Mouse (Mus musculus) left cerebral cortex, adult 18-20 months (tissue): ENCODE data around the gene Srrm2. TPM values are rescaled to one million over a fixed set of nuclear protein-coding genes. Genes with fewer than 3 reads are reported as not detected.

Experiments used
- DNase-seq, 2 experiments: peaks; one replicate each; pipeline ENCODE4 v3.0.0; 2021 to 2022; ENCODE audit warnings: low spot score in 2 of 2, mixed read lengths in 1 of 2
- long read RNA-seq, 2 experiments: library from polyadenylated mRNA; stranded (forward); transcript quantifications; one replicate each; pipeline ENCODE4 v2.0.0; 2021
- total RNA-seq, 2 experiments: library from RNA; stranded (reverse); gene quantifications; 2 replicates each; pipeline ENCODE4 v1.2.3; 2021

Gene Srrm2
- 100 to 1,000 TPM; 548 to 585 TPM for total RNA-seq
- long read RNA-seq, experiment 1, full-length matches to known transcripts: 10 of 30 reads
- long read RNA-seq, experiment 1, partial matches to known transcripts: 5 of 30 reads
- long read RNA-seq, experiment 1, other reads (novel, unspliced or antisense): 15 of 30 reads
- long read RNA-seq, experiment 2, partial matches to known transcripts: 2 of 21 reads
- long read RNA-seq, experiment 2, other reads (novel, unspliced or antisense): 15 of 21 reads

DNA sequence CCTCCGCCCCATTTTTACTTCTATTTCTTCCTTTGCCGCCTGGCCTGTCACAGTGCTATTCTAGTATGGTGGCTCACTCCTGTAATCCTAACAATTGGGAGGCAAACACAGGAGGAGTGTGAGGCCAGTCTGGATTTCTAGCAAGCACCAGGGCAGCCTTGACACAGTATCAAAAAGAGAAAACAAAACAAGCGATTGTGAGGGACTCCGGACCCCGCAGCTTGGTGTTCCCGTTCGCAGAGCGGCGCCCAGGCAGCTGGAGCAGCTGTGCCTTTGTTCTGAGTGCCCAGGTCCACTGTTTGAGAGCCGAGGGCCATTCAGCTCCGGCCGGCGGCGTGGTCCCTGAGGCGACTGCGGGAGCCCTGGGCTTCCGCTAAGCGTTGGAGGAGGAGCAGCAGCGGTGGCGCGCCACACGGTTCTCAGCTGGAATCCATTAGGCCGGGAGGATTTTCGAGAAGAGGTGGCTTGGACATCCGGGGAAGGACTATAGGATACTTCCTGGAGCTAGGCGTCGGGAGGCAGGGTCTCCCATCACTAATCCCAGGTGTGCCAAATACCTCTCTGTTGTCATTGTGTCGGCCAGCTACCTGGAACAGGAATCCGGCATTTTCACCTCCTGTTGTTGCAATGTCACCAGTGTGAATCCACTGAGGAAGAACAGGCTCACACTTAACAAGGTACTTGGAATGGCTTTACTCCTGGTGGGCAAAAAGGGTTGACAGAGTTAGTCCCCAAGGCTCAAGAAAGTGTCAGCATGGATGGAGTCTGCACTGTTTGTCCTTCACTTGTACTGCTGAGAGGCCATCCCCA, at the start of gene Srrm2:
TSS of gene Srrm2 (plus strand) at position 264 of the 810 bp plus-strand sequence.
- DNase-seq: peak; percentile 53 to 59

DNA sequence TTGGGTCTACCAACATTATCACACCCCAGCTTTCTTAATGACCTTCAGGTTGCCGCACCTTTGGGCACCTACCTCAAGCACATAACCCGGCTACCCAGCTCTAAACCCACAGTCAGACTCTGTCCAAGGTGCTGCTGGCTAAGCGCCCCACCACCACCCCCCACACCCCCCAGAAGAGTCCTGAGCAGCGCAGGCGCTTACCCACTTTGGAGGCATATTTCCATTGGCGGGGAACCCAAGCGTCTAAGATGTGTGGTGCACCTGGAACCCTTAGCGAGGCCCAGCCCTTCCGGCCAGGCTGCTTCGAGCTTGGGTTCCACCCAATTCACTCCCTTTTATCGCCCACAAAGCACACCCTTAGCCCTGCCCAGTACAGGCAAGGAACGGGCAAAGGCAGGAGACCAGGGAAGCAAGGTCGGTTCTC, 49.7 kb upstream of the Srrm2 start, which contains the start of gene Paqr4:
TSS of gene Paqr4 (minus strand) at position 270 of the 424 bp plus-strand sequence.
- no peak for DNase-seq

DNA sequence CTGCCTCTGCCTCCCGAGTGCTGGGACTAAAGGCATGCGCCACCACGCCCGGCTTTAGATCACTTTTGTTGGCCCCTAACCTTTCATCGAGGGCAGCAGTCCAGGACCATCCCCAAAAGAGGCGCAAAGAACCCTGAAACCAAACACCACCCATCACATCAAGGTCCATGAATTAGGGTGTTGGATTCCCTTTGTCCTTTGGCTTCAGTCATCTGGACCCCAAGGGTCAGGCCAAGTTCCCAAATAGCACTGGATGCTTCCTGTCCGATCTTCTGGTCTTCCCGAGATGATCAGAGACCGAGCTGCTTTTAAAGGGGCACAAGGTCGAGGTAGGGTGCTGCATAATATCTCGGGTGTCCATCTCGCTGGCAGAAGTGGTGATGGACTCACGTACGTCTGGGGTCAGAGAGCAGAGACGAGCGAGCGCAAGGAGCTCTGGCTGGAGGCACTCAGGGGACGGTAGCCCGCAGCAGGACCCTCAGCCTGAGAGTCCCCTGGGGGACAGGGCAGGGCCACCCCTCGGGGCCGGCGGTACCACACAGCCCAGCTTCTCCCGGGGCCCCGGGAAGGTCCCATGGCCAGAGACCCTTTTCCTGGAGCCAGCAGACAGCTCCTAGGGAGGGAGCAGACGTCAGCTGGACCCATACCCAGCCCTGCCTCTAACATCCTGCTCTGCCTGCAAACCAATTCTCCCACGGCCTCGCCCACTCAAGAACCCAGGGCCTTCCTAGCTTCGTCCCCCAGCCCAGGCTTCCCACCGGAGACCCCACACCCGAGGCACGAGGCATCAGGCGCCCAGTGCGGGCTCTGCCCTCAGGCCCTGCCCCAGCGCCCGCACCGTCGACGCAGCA, 48.7 kb upstream of the Srrm2 start:
- no peak for DNase-seq

DNA sequence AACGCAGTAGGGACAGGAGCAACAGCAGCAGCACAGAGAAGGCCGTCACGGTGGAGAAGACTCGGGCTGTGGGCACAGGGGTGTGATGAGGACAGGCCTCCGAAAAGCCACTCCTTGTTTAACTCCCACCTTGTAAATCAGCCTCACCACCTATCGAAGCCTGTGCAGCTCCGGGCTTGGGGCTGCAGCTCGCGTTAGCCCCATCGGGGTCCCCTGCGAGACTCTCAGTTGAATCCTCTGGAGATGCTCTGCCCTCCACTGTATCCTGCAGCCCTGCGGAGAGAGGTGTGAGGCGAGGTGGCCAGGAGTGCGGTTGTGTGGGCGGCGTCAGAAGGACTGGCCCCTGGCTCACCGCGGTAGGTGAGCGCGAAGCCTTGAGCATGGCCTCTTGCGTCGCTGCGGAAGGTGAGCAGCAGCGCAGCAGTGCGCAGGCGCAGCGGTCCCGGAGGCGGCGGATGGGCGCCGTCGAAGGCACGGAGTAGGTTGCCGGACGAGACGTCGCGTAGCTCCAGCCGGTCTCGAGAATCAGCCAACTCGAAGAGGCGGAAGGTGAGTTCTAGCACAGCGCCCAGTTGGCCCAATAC, 48.0 kb upstream of the Srrm2 start:
- DNase-seq: no peak

DNA sequence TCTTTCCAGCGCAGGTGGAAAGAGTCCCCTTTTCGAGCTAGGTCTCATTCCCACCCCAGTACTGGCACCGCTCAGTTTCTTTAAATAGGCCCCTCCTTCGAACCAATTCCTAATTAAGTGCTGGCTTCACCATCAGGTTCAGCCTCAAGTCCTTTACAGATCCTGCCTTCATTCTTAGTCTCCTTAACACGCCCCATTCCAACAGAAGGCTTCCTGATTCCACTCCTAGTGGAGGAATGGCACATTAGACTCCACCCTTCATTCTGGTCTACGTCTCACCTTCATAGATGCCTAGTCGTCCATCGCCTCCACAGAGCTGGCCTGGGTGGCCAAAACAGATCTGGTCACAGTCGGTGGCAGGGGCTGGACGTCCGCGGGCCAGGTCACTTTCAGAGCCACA, 47.4 kb upstream of the Srrm2 start:
- DNase-seq: no peak

DNA sequence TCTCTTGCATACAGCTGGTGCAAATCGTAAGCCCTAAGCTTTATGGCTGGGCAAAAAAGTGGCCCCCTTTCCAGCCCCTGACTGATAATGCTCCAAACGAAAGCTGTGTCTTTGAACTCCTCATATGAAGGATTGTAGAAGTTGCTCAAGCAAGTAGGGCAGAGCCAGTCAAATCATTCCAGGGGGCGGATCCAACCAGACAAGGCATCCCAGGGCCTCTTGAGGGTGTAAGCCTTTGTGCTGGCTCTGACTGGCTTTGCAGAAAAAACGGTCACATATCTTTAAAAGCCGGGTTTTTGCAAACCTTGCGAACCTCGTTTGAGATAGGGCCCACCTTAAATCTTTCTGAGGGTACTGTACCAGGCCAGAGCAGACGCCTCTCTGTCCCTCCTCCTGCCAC, 46.3 kb upstream of the Srrm2 start:
- no peak for DNase-seq

DNA sequence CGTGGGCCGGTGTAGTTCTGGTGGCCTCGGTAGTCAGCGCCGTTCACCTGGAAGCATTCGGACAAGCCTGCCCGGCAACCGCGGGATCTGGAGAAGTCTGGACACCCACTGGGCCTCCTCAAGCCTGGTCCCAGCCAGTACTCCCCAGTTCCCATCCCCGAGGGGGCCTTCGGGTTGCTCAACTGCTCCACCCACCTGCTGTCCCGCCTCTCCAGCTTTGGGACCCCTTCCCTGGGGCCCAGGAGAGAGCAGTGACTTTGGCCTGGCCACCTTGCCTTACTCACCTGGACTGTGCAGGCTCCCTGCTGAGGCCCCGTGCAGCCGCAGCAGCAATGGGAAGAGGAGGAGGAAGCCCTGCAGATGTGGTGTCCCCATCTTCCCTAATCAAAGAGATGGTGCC, 45.7 kb upstream of the Srrm2 start:
- DNase-seq: no peak

DNA sequence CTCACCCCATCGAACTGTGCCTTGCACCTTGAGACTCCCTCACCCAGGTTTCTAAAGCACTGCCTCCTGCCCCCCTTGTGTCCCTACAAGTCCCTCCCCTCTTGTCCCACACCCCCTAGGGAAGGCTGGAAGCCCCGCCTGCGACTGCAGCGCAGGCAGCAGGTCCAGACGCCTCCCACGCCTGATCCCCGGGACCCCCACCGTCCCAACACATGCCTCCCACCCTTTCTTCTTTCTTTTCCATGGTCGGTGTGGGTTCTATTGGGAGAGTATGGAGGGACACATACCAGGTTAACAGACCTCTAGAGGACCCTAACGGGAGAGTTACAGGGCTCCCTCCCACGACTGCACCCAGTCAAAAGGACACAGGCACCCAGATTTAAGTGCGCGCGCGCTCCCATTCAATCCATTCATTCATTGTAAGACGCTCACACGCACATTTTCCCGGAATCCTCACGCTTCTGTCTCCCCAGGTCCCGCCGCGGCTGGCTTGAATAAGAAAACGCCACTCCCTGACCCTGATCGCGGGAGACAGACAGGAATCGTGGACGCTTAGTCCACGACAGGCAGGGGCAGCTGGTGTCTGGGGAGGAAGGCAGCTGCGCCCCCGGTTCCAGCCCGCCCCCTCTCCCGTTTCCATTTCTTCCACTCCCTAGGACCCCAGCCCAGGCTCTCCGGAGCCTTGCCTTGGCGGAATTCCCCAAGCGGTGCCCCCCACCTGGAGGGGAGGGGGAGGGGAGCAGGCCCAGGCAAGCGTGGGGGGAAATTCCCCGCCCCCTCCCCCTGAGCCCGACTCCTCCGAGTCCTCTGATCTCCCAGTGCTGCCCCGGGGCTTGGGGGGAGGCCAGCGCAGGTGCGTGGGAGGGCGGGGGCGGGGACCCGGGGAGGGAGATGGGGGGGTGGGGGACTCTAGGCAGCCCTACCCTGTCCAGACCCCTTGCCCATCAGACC, 44.8 kb upstream of the Srrm2 start, which contains the start of gene Kremen2:
TSS of gene Kremen2 (minus strand) at position 533 of the 951 bp plus-strand sequence.
- DNase-seq: no peak

DNA sequence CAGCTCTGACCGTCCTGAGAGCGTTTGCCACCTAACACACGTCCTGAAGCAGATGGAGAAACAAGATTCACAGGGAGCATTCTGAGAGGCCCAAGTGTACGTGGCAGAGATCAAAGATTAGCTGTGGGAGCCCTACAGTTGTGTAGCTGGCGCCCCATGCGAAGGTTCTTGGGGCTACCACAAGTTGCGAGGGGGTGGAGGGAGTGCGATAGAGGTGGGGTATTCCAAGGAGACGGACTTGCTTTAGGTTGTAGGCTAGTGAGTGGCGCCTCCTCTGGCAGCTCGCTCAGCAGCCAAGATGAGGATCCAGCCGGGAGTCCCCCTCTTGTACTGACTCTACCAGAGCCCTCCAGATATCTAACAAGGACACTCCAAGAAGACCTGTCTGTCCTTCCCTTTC, 44.0 kb upstream of the Srrm2 start:
- no peak for DNase-seq

DNA sequence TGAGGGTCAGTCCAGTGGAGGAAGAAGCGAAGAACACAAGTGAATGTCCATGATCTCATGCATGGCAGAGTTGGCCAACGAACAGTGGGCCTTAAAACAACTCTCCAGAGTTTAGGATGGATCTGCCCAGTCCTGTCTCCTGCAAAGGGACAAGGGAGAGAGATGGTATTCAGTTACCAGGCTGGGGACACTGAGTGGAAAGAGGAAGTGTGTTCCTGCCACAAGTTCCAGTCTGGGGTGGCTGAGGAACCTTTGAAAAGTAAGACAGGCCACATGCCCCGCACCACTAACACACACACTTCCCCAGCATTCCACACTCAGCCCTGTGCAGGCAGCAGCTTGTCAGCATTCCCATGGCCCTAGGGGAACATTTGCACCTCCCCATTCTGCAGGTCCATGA, 43.6 kb upstream of the Srrm2 start:
- no peak for DNase-seq

DNA sequence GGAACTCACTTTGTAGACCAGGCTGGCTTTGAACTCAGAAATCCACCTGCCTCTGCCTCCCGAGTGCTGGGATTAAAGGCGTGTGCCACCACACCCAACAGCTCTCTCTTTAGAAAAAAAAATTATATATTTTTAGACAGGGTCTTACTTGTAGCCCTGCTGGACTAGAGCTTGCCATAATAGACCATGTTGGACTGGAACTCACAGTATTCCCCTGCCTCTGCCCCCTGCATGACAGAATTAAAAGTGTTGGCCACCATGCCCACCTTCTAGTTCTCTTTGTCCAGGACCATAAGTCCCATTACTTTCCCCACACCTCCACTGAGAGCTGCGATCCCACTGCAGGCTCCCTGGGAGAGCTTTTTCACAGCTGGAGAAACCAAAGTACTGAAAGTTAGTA, 42.9 kb upstream of the Srrm2 start:
- no peak for DNase-seq

DNA sequence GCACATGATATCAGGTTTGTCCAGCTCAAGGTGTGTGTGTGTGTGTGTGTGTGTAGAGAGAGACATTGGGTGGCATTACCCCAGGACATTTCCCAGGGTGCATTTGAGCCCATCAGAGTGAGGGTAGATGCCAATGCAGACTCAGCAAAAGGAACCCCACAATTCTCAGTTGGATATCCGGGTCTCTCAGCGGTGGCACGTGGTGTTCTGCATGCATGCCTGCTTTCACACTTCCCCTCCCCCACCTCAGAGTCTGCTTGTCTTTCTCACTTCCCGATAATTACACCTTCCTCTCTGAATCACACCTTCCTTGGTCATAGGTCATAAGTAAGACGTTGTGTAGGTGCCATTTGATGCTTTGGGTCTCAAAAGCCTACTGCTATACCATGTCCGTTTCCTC, 42.3 kb upstream of the Srrm2 start:
- DNase-seq: no peak

DNA sequence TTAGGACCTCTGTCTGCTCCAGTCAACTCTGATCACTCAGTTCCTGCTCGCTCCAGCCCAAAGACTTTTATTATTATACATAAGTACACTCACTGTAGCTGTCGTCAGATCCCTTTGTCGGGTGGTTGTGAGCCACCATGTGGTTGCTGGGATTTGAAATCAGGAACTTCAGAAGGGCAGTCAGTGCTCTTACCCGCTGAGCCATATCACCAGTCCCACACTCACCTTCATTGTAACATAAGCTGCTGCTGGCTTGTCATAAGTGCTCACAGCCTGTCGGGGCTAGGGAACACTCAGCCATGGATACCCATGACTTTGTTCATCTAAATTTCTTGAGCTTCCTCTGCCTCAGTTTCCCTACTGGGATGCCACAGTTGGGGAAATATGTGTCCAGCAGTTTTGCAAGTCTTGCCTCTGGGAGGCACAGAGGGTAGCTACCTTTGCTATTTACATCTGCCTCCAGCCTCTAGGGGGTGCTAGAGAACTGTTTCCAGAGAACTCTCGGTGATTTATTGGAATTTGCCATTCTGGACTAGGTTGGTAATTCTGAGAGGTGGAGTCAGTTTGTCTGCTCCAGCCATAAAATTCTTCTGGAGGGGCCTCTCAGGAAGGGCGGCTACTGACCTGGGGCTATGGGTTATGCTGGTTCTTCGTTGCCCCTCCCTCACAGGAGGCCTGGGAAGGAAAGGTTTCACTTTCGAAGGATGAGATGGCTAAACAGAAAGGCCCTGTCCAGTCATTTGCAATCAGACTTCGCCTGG, 41.5 kb upstream of the Srrm2 start:
- peak; percentile 70 to 79 for DNase-seq

DNA sequence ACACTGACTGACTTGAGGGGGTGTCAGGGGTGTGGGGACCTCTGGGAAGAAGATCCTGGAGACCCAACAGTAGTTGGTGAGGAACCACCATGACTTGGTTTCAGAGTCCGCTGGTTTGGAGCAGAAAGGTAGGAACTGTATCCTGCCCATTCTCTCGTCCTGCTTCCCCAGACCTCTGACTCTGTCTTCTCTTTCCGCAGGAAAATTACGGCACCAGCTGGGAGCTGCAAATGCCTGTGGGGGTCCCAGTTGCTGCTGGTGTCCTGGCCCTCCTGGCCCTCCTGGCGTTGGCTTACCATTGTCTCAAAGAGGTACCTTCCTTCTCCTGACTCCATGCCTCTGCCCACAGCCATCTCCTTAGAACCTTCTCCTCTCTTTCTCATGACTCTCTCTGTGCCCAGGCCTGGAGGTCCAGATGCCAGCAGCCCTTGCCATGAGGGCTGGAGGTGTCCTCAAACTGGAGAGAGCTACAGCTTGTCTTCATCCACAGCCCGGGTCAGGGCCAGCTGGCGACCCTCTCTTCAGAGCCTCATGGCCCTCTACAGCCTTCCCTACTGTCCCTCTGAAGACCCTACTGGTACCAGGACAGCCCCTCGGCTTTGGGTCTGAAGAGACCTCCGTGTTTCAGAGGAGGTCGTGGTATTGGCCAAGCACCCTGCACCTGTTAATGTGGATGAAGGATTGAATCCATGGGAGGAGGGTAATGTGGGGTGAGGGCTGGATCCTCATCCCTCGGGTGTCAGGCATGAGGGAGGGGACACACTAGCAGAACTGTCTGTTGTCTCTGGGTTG, 40.7 kb upstream of the Srrm2 start:
- no peak for DNase-seq

DNA sequence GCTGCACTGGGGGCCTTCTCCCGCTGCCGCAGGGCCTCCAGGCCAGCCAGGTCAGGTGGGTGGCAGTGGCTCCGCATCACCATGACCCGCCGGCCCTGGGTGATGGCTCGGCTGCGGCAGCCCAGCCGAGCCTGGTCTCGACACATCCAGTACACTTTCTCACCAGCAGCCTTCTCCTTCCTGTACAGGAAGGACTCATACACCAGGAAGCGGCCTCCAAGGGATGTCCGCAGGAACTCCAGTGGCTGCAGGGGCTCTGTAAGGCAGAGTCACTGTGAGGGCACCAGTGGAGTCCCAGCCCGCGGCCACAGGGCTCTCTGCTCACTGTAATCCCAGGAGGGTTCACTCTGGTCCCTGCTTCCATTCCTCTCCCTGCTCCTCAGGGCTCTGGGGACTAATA, 34.6 kb upstream of the Srrm2 start:
- no peak for DNase-seq

DNA sequence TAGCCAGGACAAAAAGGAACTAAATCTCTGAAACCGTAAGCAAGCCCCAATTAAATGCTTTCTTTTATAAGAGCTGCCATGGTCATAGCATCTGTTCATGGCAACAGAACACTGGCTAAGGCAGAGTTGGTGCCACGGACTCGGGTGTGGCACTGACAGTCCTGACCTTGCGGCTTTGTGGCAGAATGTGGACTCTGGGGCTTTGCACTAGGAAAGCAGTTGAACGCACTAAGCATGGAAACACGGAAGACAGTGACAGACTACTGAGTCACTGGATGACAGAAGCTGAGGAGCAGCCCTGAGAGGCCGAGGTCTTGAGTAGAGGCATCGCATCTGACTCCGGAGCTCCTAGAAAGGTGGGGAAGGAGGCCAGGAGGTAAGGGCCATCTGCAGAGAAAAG, 32.8 kb upstream of the Srrm2 start:
- no peak for DNase-seq

DNA sequence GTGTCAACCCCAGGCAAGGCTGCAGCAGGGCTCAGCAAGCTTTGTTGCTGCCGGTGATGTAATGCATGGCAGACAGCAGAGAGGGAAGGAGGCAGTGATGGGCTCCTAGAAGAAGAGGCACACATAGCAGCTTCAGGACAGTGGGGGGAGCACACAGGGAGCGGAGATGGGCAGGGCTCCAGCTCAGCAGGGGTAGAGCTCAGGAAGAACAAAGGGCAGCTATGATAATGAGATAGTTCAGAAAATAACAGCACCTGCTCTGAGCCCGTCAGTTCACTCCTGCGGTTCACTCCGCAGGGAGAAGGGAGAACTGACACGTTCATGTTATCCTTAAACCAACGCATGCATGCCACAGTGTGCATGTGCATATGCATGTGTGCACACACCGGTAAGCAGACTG, 31.5 kb upstream of the Srrm2 start:
- no peak for DNase-seq

DNA sequence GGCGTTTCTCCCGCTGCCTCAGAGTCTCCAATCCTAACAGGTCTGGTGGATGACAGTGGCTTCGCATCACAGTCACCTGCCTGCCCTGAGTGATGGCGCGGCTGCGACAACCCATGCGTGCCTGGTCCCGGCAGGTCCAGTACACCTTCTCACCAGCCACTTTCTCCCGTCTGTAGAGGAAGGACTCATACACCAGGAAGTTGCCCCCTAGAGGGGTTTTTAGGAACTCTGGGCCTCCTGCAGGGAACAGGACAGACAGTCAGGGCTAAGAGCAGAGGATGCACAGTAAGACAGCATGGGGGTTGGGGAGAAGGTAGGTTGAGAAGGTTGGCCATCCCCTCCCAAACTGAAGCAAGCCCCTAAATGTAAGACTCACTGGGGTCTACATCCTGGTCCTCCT, 30.1 kb upstream of the Srrm2 start:
- DNase-seq: no peak

DNA sequence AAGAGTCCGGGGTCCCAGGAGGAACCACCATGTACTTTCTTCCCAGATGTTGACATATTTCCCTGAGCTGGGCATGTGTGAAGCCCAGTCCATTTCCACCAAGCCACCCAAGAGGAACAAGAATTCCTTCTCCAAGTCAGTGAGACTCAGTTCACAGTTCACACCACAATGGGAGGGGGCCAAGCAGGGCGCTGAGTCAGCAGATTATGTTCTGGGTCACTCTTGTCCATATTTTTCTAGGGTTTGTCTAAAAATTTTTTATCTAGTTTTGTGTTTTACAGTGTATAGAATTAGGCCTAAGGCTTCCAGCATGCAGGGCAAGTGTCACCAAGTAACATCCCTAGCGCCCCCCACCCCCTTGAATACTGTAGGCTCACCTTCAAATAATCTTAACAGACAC, 29.2 kb upstream of the Srrm2 start:
- no peak for DNase-seq
